Mouse (Mus musculus): ENCODE results near the gene Ift22.

GRCm38 (mm10) chr5:136961334-136961982 lies 53.5 kb downstream of the Ift22 start:
- TF ChIP-seq CEBPB (IDR thresholded peaks at IDR 0.05; ENCODE audit: low read depth), result no peak
- no peak for TF ChIP-seq MYOD1 (IDR thresholded peaks at IDR 0.05; ENCODE audit: control insufficient read depth, insufficient read length, low read depth)
- TF ChIP-seq CTCF (IDR thresholded peaks at IDR 0.05; ENCODE audit: control insufficient read depth, insufficient read depth, insufficient read length), result no peak
- TF ChIP-seq MAX (IDR thresholded peaks at IDR 0.05), result no peak
- no peak for TF ChIP-seq FOSL1 (IDR thresholded peaks at IDR 0.05; ENCODE audit: insufficient read depth, low read length, poor library complexity, severe bottlenecking)
- peak; percentile 59 for TF ChIP-seq USF1 (IDR thresholded peaks at IDR 0.05; ENCODE audit: low read depth)

Measured in C2C12 (cell line).